Mouse (Mus musculus) kidney, adult 11 months (tissue): ENCODE measurements around the gene Slc24a1.
A peak's percentile ranks its signal among the peaks of the same experiment; 100 is the strongest.
"Not testable (repeated sequence)": the region's sequence is repeated elsewhere in the genome, so short reads cannot be mapped to it uniquely, and the experiment has no call there.

Source experiments
- DNase-seq: peaks from one replicate; pipeline ENCODE4 v3.0.0; 2022

Slc24a1 gene

DNA sequence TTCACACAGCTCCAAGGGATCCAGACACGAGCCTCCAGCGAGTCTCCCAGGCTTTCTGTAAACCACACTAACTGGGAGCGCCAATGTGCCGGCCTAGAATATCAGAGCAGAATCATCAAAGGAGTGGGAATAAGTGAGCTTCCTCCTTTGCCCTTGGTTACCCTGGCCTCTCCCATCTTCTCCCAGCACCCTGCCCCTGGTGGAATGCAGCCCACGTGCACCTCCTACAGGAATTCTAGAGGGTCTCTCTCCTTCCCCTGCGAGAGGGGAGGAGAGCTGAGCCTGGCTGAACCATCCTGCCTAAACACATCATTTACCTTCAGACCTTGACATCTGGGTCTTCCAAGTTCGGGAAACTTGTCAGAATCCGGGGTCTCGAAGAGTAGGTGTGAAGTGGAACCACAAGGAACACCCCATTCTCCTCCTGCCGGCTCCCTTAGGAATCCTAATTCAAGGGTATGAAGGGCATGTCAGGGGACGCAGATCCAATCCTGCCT lies at the start of gene Slc24a1:
Gene Slc24a1 (minus strand): TSS at position 447 of the 497 bp plus-strand sequence.
- DNase-seq = no peak

GRCm38 (mm10) chr9:64995464-64995863 lies 44.1 kb upstream of the Slc24a1 start:
- DNase-seq = not testable (repeated sequence)

DNA sequence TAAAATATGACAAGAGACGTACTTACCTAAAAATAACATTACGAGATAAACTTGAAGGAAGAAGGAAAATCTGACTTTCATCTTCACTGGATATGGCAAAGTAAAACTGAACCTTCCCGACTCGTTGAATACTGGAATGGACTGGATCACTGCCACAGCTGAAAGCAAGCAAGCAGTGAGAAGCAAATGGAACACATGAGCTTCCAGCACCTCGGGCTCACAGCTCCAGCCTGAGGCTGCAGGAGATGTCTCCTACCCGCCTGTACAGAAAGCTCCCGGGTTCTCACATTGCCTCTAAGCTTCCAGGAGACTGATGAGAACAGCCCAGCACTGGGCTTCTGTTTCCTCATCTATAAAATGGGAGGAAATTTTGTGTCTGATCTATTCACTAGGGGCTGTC lies 38.9 kb upstream of the Slc24a1 start:
- no peak for DNase-seq

GRCm38 (mm10) chr9:64988443-64988842 lies 37.0 kb upstream of the Slc24a1 start:
- DNase-seq = no peak

DNA sequence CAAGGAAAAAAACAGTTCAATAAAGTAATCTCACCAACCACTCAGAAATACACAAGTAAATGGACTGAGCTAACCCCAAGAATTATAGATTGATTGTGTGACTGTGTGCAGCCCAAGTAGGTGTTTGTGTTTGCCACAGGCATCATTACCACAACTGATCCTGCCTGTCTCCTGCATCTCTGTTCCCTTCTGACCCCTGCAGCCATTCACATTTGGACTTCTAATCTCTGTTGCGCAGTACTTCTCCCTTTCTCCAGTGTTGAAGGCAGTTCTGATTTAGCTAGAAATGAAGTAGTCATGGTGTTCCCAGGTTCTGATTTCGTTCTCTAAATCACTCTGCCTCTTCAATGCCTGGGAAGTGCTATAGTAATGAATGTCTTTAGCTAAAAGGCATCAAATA lies 36.2 kb upstream of the Slc24a1 start:
- DNase-seq = no peak

GRCm38 (mm10) chr9:64985807-64986206 lies 34.4 kb upstream of the Slc24a1 start:
- no peak for DNase-seq

DNA sequence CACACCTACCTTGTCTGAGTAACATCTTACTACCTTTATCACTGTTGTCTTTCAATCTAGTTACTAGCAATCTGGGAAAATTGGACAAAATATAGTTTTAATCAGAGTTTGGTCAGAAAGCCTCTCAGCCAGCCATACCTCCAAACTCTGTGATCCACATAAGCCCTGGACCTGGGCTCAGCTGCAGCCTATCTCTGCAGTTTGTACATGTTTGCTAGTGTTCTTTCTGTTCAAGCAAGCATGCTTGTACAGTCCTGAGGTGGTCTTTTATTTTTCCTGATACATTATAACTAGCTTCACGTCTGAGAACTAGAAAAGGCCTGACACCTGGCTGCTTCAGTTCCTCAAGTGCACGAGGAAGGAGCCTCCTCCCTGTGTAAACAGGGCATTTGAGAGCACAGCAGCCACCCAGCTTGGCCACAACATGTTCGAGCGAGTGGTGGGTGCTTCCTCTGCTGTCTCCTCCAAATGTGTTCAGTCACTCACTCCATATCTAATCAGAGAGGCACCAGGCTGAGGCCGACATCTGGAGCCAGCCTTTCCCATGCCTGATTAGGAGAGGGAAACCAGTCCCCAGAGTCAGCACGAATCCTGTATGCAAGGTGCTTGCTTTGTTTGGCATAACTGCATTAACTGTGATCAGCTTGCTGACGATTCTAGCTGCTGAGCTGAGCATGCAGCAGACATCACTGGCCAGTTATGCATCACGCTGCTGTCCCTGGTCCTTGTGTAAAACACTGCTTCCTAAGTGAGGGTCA lies 33.8 kb upstream of the Slc24a1 start:
- no peak for DNase-seq

DNA sequence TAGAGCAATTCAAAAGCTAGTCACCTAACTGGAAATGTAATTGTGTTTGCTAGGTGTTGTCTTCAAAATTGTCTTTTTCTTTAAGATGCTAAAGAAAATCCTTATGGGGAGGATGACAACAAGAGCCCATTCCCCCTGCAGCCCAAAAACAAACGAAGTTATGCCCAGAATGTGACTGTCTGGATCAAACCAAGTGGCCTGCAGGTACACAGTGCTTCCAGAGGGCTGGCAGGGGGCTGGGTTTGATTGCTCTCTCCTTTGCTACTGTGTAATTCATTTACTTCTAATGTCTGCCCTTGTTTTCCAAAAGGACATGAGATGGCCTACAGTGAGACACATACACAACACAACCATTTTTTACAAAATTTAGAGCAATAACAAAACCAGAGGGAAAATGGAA lies 30.5 kb upstream of the Slc24a1 start:
- no peak for DNase-seq

GRCm38 (mm10) chr9:64980548-64980947 lies 29.1 kb upstream of the Slc24a1 start:
- DNase-seq = peak; percentile 28

- DNase-seq = no peak
Measured at GRCm38 (mm10) chr9:64960978-64961320, 9.5 kb upstream of the Slc24a1 start.

DNA sequence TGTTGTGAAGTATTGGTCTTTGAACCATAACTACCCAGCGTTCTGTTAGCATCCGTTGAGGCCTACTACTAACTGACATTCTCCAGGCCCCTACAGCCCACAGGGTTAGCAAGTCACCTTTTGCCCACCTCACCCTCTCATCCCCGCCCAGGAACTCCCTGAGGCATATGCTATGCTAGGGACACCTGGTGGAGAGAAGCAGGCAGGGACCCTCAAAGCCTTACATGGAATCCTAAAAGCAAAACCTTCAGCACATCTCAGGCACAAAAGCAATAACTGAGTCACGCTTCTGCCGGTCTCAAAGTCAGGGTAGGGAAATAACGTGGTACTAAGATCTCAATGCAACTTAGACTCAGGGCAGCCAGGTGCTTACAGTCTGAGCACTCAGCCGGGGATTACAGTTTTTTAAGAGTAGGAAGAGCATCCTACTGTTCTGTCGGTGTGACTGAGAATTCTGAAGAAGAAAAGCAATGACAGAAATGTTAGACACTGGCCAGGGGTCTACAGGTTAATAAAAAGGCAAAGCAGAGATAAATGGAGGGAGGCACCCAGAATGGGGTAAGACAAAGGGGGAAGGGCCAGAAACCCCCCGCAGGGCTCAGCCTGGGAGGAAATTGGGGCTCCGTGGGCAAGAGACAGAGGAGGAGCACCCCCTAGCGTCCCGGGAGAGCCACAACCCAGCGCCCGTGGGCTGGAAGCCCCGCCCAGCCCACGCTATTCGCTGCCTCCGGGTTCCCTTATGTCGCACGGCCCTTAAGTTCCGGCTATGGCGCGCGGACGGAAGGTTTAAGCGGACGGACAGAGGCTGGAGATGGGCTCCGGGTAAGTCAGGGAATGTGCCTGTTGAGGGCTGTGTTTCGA lies 8.9 kb upstream of the Slc24a1 start, which contains the start of gene Ints14:
Gene Ints14 (plus strand): TSS at position 789 of the 861 bp plus-strand sequence.
- DNase-seq = peak; percentile 94

GRCm38 (mm10) chr9:64957276-64957675 lies 5.9 kb upstream of the Slc24a1 start:
- no peak for DNase-seq

DNA sequence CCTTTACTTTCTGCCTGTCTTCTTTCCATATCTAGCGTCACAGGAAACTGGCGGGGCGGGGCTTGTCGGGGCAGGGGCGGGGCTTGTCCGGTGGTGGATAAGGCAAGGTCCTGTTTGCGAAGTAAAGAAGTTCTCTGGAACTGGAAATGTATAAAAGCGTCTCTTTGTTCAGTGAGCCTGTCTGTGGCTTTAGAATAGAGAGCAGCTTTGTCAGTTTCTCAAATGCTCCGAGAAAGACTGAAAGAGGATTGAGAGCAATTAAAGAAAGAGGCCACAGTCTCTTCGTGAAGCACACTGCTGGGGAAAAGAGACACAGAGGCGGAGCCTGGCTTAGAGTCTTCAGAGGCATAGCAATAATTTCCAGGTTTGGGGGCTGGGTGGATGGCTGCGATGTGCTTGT lies 4.9 kb upstream of the Slc24a1 start:
- DNase-seq = no peak

DNA sequence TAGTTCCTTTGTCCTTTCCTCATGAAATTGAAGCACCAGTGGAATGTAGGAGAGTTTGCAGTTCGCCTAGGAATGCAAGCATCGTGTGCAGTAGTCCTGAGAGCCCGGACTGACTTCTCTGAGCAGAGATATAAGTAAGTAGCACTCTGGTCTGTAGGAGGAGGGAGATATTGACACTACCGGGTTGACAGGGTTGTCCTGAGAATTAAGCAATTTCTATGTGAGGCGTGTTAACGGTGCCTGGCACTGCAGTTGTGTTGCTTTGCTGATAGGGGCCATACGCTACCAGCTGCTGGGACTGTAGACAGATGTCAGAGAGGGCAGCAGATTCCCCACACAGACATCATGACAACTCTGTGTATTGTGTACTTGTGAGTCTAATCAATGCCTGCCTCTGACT lies 1.8 kb upstream of the Slc24a1 start:
- no peak for DNase-seq

DNA sequence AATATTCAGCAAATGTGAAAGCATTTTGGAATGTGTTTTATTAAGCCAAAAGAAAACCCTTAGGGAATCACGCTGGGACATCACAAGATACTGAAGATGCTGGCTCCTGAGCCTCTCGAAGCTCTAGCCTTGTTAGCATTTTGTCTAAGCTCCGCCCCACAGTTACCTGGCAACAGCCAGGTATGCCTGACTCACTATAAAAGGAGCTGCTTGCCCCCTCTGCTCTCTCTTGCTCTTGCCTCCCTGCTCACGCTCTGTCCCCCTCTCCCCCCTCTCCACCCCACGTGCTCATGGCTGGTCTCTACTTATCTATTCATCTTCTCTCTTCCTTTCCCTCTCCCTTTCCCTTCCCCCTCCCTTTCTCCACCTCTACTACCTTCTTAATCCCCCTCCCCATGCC lies 648 bp upstream of the Slc24a1 start:
- DNase-seq = no peak

- DNase-seq = no peak
Measured at GRCm38 (mm10) chr9:64947483-64948095, 3.8 kb downstream of the Slc24a1 start.

DNA sequence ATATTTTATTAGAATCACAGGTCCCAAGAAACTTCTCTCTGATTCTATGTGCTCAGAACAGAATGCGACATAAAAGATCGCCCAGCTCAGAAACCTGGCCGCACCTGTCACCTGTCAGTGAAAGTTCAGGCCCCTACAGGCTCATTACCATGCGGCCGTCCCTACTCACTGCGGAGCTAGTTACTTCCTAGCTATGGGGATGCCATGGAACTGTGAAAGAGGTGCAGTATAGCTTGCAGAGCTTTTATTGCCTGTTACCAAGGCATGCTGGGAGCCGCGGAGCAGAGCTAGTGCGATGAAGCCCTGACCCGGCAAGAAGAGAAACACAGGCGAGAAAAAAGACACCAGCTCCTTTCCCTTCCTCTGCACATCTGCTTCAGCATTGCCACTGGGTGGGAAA lies 7.4 kb downstream of the Slc24a1 start:
- no peak for DNase-seq

DNA sequence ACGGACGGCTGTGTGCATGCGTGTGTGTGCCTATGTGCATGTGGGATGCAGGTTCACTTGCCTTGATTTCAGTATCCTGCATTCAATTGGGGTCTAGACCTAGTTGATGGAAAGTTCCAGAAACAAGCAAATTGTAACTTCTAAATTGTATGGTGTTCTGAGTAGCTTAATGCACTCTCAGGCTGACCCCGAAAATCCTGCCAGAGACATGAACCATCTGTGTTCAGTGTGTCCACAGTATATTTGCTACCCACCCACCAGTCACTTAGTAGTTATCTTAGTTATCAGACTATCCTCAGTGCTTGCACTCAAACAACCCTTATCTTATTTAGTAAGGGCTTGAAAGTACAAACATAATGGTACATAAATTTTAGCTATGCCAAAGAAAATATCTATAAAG lies 9.8 kb downstream of the Slc24a1 start:
- no peak for DNase-seq

- DNase-seq = no peak
Measured at GRCm38 (mm10) chr9:64940731-64941346, 10.6 kb downstream of the Slc24a1 start.

DNA sequence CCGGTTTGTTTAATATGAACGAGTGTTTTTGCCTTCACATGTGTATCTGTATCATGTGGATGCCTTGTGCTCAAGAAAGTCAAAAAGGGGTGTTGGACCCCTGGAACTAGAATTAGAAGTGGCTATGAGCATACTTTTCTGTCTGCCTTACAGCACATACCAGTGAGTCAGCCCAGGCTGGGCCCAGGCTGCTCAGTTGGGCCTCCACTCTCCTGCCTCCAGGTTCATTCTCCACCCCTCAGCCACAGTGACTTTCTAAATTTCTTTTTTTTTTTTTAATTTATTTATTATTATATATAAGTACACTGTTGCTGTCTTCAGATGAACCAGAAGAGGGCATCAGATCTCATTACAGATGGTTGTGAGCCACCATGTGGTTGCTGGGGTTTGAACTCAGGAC lies 11.6 kb downstream of the Slc24a1 start:
- DNase-seq = no peak

GRCm38 (mm10) chr9:64939281-64939680 lies 12.1 kb downstream of the Slc24a1 start:
- no peak for DNase-seq

DNA sequence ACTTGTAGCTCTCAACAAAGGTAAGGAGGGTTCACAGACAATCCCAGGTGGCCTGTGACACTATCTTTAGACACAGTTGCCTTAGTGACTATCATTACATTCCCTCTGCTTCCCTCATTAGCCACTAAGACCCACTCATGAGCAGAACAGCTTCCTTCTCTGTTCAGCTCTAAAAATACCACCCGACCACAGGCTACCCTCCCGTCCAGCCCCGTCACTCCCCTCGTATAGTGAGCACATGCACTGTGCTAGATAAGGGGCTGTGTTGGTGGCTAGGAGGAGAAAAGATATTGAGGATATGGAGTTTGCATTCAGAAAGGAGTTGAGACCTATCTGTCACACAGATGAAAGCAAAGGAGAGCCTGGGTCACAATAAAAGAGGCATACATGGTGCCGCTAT lies 12.9 kb downstream of the Slc24a1 start:
- no peak for DNase-seq

DNA sequence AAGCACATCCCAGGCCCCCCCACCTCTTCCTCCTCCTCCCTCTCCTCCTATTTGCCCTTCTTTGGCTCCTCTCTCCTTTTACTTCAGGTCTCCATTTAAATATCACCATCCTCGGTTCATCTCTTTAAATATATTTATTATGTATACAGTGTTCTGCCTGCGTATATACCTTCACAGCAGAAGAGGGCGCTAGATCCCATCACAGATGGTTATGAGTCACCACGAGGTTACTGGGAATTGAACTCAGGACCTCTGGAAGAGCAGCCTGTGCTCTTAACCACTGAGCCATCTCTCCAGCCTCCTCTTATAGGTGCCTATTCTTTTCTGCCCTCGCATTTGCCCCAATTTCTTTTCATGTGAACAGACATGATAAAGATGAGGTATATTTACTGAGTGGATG lies 13.9 kb downstream of the Slc24a1 start:
- DNase-seq = no peak
